Mouse (Mus musculus) heart, embryonic 15.5 days (tissue): ENCODE results near the gene Tpm1. TPM values are rescaled to one million over a fixed set of nuclear protein-coding genes. Genes with fewer than 3 reads are reported as not detected.

Source experiments
- ATAC-seq: fragments of 200-750 bp; cut with Nextera tagmentation; replicated peaks from 2 replicates; pipeline ENCODE4 v1.8.0; 2017; ENCODE audit warnings: low read depth, moderate TSS enrichment; ENCODE audit not compliant: insufficient number of reproducible peaks, insufficient read depth, low FRiP score
- H3K27ac ChIP-seq: fragments of 300-500 bp; sonication (generic); 2 replicates; pipeline ENCODE4 v1.5.1; 2015; ENCODE audit warnings: mild to moderate bottlenecking, inconsistent platforms
- H3K27me3 ChIP-seq: fragments of 300-500 bp; sonication (generic); 2 replicates; pipeline ENCODE4 v1.6.1; 2015; ENCODE audit warnings: inconsistent platforms
- H3K36me3 ChIP-seq: fragments of 300-500 bp; sonication (generic); 2 replicates; pipeline ENCODE4 v1.6.1; 2015; ENCODE audit warnings: mild to moderate bottlenecking, inconsistent platforms
- H3K4me1 ChIP-seq: fragments of 300-500 bp; sonication (generic); replicated peaks from 2 replicates; pipeline ENCODE4 v1.6.1; 2015; ENCODE audit warnings: inconsistent platforms
- H3K4me2 ChIP-seq: fragments of 300-500 bp; sonication (generic); 2 replicates; pipeline ENCODE4 v1.6.1; 2015; ENCODE audit warnings: inconsistent platforms, mild to moderate bottlenecking, moderate library complexity
- H3K4me3 ChIP-seq: fragments of 300-500 bp; sonication (generic); 2 replicates; pipeline ENCODE4 v1.5.1; 2015; ENCODE audit warnings: mild to moderate bottlenecking, inconsistent platforms
- H3K9ac ChIP-seq: fragments of 300-500 bp; sonication (generic); 2 replicates; pipeline ENCODE4 v1.6.1; 2015; ENCODE audit warnings: mild to moderate bottlenecking, inconsistent platforms
- H3K9me3 ChIP-seq: fragments of 300-500 bp; sonication (generic); replicated peaks from 2 replicates; pipeline ENCODE4 v1.6.1; 2016; ENCODE audit warnings: inconsistent platforms
- WGBS: fragments of 180-500 bp; shearing (Covaris S2); methylation state at CpG from one replicate; pipeline ENCODE4 v1.1.7; 2015; ENCODE audit warnings: mixed read lengths; 5-methylcytosine and 5-hydroxymethylcytosine counted together
- polyA plus RNA-seq: library from polyadenylated mRNA; unstranded; fragments of >200 nt; fragmentation: Nextera tagmentation; extraction: Ambion mirVana; gene quantifications from 2 replicates; pipeline ENCODE4 v1.2.1, GENCODE M21; 2015

Gene Tpm1
- 3,993 and 5,392 TPM in 2 replicates for polyA plus RNA-seq

GRCm38 (mm10) chr9:67049086-67049824, at the start of gene Tpm1:
Gene Tpm1 (minus strand): TSS chr9:67049406.
- peak; percentile 79 for ATAC-seq
- H3K27ac ChIP-seq, result peak within 1 kb of the TSS; percentile 99
- under 1% methylated on average over 51 of the region's 51 CpGs for WGBS
- H3K4me1 ChIP-seq, result peaks cover 21% of the 10 kb centered on the region
- 0 out of 2 replicates have a peak, but pooled peaks cover 4% of the 10 kb centered on the region for H3K36me3 ChIP-seq
- H3K4me2 ChIP-seq, result peak within 1 kb of the TSS; percentile 75
- no peaks in the 10 kb centered on the region for H3K9me3 ChIP-seq
- H3K27me3 ChIP-seq, result no peaks in the 10 kb centered on the region
- peak within 1 kb of the TSS; percentile 61 for H3K4me3 ChIP-seq
- H3K9ac ChIP-seq, result peak within 1 kb of the TSS; percentile 85

GRCm38 (mm10) chr9:67094371-67094770, 45.2 kb upstream of the Tpm1 start:
- Histone ChIP-seq H3K9ac (no peak overlapping the region), H3K36me3 (no peaks in the 10 kb centered on the region), H3K9me3 (no peaks in the 10 kb centered on the region), H3K4me2 (no peak overlapping the region), H3K27ac (no peak overlapping the region), H3K4me3 (no peak overlapping the region), H3K4me1 (peaks cover 19% of the 10 kb centered on the region), H3K27me3 (no peaks in the 10 kb centered on the region)
- no peak for ATAC-seq
- 85% methylated on average over 2 of the region's 2 CpGs for whole genome bisulfite sequencing

GRCm38 (mm10) chr9:67092210-67092609, 43.0 kb upstream of the Tpm1 start:
- H3K27ac ChIP-seq, result no peak overlapping the region

GRCm38 (mm10) chr9:67091598-67091997, 42.4 kb upstream of the Tpm1 start:
- Histone ChIP-seq H3K9me3 (no peaks in the 10 kb centered on the region), H3K4me2 (no peak overlapping the region), H3K4me1 (peaks cover 11% of the 10 kb centered on the region), H3K27me3 (no peaks in the 10 kb centered on the region), H3K36me3 (no peaks in the 10 kb centered on the region), H3K9ac (no peak overlapping the region), H3K27ac (no peak overlapping the region), H3K4me3 (no peak overlapping the region)
- ATAC-seq, result no peak
- 68% methylated on average over 7 of the region's 7 CpGs for WGBS

More at GRCm38 (mm10) chr9:67092210-67092609, 43.0 kb upstream of the Tpm1 start:
- H3K27me3 ChIP-seq, result no peaks in the 10 kb centered on the region
- H3K4me1 ChIP-seq, result peaks cover 11% of the 10 kb centered on the region
- H3K9ac ChIP-seq, result no peak overlapping the region
- no peaks in the 10 kb centered on the region for H3K9me3 ChIP-seq
- H3K36me3 ChIP-seq, result no peaks in the 10 kb centered on the region
- H3K4me2 ChIP-seq, result no peak overlapping the region
- 78% methylated on average over 4 of the region's 4 CpGs for WGBS
- H3K4me3 ChIP-seq, result no peak overlapping the region
- no peak for ATAC-seq

GRCm38 (mm10) chr9:67091151-67091550, 41.9 kb upstream of the Tpm1 start:
- WGBS, result 88% methylated on average over 11 of the region's 11 CpGs

GRCm38 (mm10) chr9:67090633-67091045, 41.4 kb upstream of the Tpm1 start:
- H3K27me3 ChIP-seq, result no peaks in the 10 kb centered on the region
- H3K27ac ChIP-seq, result peak overlapping the region; percentile 69
- whole genome bisulfite sequencing, result 32% methylated on average over 1 of the region's 1 CpGs
- no peaks in the 10 kb centered on the region for H3K9me3 ChIP-seq
- no peaks in the 10 kb centered on the region for H3K36me3 ChIP-seq
- H3K4me2 ChIP-seq, result no peak overlapping the region
- H3K4me1 ChIP-seq, result peaks cover 11% of the 10 kb centered on the region
- H3K9ac ChIP-seq, result no peak overlapping the region
- H3K4me3 ChIP-seq, result no peak overlapping the region
- peak; percentile 80 for ATAC-seq

More at GRCm38 (mm10) chr9:67091151-67091550, 41.9 kb upstream of the Tpm1 start:
- H3K4me2 ChIP-seq, result no peak overlapping the region
- no peak overlapping the region for H3K4me3 ChIP-seq
- ATAC-seq, result no peak
- no peaks in the 10 kb centered on the region for H3K9me3 ChIP-seq
- no peaks in the 10 kb centered on the region for H3K36me3 ChIP-seq
- no peak overlapping the region for H3K9ac ChIP-seq
- peak overlapping the region; percentile 69 for H3K27ac ChIP-seq
- no peaks in the 10 kb centered on the region for H3K27me3 ChIP-seq
- peaks cover 11% of the 10 kb centered on the region for H3K4me1 ChIP-seq

GRCm38 (mm10) chr9:67089167-67089566, 40.0 kb upstream of the Tpm1 start:
- H3K36me3 ChIP-seq, result no peaks in the 10 kb centered on the region
- H3K4me3 ChIP-seq, result no peak overlapping the region
- peaks cover 11% of the 10 kb centered on the region for H3K4me1 ChIP-seq
- no peaks in the 10 kb centered on the region for H3K9me3 ChIP-seq
- no peak overlapping the region for H3K9ac ChIP-seq
- 56% methylated on average over 5 of the region's 5 CpGs for WGBS
- H3K27me3 ChIP-seq, result no peaks in the 10 kb centered on the region
- no peak for ATAC-seq
- no peak overlapping the region for H3K4me2 ChIP-seq
- no peak overlapping the region for H3K27ac ChIP-seq

- Histone ChIP-seq H3K27ac (no peak overlapping the region), H3K4me3 (no peak overlapping the region), H3K4me2 (no peak overlapping the region)
Measured at GRCm38 (mm10) chr9:67083801-67084200, 34.6 kb upstream of the Tpm1 start.

GRCm38 (mm10) chr9:67081688-67082087, 32.5 kb upstream of the Tpm1 start:
- no peak for ATAC-seq
- Histone ChIP-seq H3K9ac (no peak overlapping the region), H3K27ac (no peak overlapping the region), H3K27me3 (no peaks in the 10 kb centered on the region), H3K4me2 (no peak overlapping the region), H3K9me3 (no peaks in the 10 kb centered on the region), H3K36me3 (no peaks in the 10 kb centered on the region), H3K4me1 (peaks cover 26% of the 10 kb centered on the region), H3K4me3 (no peak overlapping the region)
- WGBS, result 53% methylated on average over 5 of the region's 5 CpGs

More at GRCm38 (mm10) chr9:67083801-67084200, 34.6 kb upstream of the Tpm1 start:
- H3K4me1 ChIP-seq, result peaks cover 10% of the 10 kb centered on the region
- H3K9me3 ChIP-seq, result no peaks in the 10 kb centered on the region
- H3K36me3 ChIP-seq, result no peaks in the 10 kb centered on the region
- no peak overlapping the region for H3K9ac ChIP-seq
- 51% methylated on average over 4 of the region's 4 CpGs for WGBS
- ATAC-seq, result no peak
- no peaks in the 10 kb centered on the region for H3K27me3 ChIP-seq

GRCm38 (mm10) chr9:67077658-67078319, 28.6 kb upstream of the Tpm1 start:
- ATAC-seq, result peak; percentile 47; the same call in 1 of the 2 replicates
- Histone ChIP-seq H3K4me2 (peak overlapping the region; percentile 23), H3K4me1 (peaks cover 24% of the 10 kb centered on the region), H3K27me3 (no peaks in the 10 kb centered on the region), H3K9me3 (no peaks in the 10 kb centered on the region), H3K36me3 (no peaks in the 10 kb centered on the region), H3K4me3 (no peak overlapping the region), H3K9ac (no peak overlapping the region), H3K27ac (peak overlapping the region; percentile 46; the same call in 1 of the 2 replicates)
- 15% methylated on average over 8 of the region's 8 CpGs for WGBS

GRCm38 (mm10) chr9:67077266-67077657, 28.1 kb upstream of the Tpm1 start:
- Histone ChIP-seq H3K4me3 (no peak overlapping the region), H3K4me2 (no peak overlapping the region), H3K27me3 (no peaks in the 10 kb centered on the region), H3K27ac (no peak overlapping the region), H3K9ac (no peak overlapping the region), H3K36me3 (no peaks in the 10 kb centered on the region), H3K4me1 (peaks cover 24% of the 10 kb centered on the region), H3K9me3 (no peaks in the 10 kb centered on the region)
- ATAC-seq, result no peak
- WGBS, result 30% methylated on average over 7 of the region's 7 CpGs
